Mouse (Mus musculus) small intestine, adult 2 months (tissue): ENCODE data around the gene Islr.

Source experiments
- CTCF ChIP-seq: fragments of 200-500 bp; IDR thresholded peaks from 2 replicates; pipeline ENCODE4 v1.5.1; 2012; ENCODE audit warnings: low read depth, mild to moderate bottlenecking, control low read depth, inconsistent platforms, low read length, moderate library complexity, mixed read lengths; ENCODE audit not compliant: insufficient replicate concordance, insufficient read length; ENCODE audit errors: extremely low read depth
- POLR2A ChIP-seq: fragments of 200-500 bp; IDR thresholded peaks from 2 replicates; pipeline ENCODE4 v1.6.1; 2012; ENCODE audit warnings: low read depth, mild to moderate bottlenecking, control low read depth, inconsistent platforms, low read length, moderate library complexity

GRCm38 (mm10) chr9:58128926-58129413, 75.1 kb downstream of the Islr start:
- TF ChIP-seq POLR2A: no peak
- no peak for TF ChIP-seq CTCF
